Mouse (Mus musculus): ENCODE data around the gene Enthd1. TPM values are rescaled to one million over a fixed set of nuclear protein-coding genes. Genes with fewer than 3 reads are reported as not detected.
"Not testable (repeated sequence)": the region's sequence is repeated elsewhere in the genome, so short reads cannot be mapped to it uniquely, and the experiment has no call there.

The Enthd1 gene
- polyA plus RNA-seq, 1 experiment from 2014 or later, result not detected

DNA sequence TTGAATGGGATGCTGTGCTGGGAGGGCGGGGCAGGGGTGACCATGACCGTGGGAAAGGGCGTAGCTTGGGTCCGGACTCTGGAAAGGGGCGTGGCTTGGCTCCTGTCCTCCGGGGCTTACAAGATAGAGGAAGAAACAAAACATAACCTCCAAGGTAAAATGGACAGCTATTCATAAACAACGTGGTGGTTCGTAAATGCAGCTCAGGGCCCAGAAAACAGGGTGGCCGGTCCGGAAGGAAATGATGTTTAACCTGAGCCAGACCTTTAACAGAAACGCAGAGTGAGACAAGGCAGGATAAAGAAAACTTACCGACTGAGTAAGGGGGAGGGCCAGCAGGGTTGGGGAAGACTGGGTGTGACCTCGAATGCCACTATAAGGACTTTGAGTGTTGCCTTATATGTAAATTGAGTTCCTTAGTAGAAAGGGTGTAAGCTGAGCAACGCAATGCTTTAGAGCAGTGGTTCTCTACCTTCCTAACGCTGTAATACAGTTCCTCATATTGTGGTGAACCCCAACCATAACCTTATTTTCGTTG lies 34.3 kb upstream of the Enthd1 start:
- H3K27ac ChIP-seq (ENCODE audit: low read depth, low read length), result 0 out of 2 replicates have a peak overlapping the region, but pooled peaks have one; percentile 1
- no peaks in the 10 kb centered on the region for H3K27me3 ChIP-seq (replicated peaks; ENCODE audit: control insufficient read depth, insufficient read depth, low read length)
- H3K4me2 ChIP-seq, result peak overlapping the region; percentile 52
- H3K4me3 ChIP-seq (ENCODE audit: low read depth, low read length), result no peak overlapping the region; the same call in 1 of the 2 replicates
- DNase-seq (ENCODE audit: low spot score) (peak; percentile 40), ATAC-seq (replicated peaks; ENCODE audit: low FRiP score) (peak; percentile 77)
- WGBS, result 27% methylated on average over 16 of the region's 16 CpGs
- no peak overlapping the region; the same call in 1 of the 2 replicates for H3K9ac ChIP-seq (ENCODE audit: low read depth, low read length)
- H3K4me1 ChIP-seq (replicated peaks; ENCODE audit: control insufficient read depth, insufficient read depth, low read length), result peaks cover 5% of the 10 kb centered on the region
- no peaks in the 10 kb centered on the region for H3K36me3 ChIP-seq (ENCODE audit: control insufficient read depth, insufficient read depth, low read length)
- H3K9me3 ChIP-seq (ENCODE audit: control insufficient read depth, low read length), result no peaks in the 10 kb centered on the region

GRCm38 (mm10) chr15:80598750-80599149 lies 33.8 kb upstream of the Enthd1 start:
- ATAC-seq (replicated peaks; ENCODE audit: low FRiP score), result no peak
- H3K4me3 ChIP-seq (ENCODE audit: low read depth, low read length), result no peak overlapping the region; the same call in 1 of the 2 replicates
- 70% methylated on average over 12 of the region's 12 CpGs for WGBS

GRCm38 (mm10) chr15:80593877-80594276 lies 28.9 kb upstream of the Enthd1 start:
- no peaks in the 10 kb centered on the region for H3K36me3 ChIP-seq (ENCODE audit: control insufficient read depth, insufficient read depth, low read length)
- H3K9me3 ChIP-seq (ENCODE audit: control insufficient read depth, low read length), result no peaks in the 10 kb centered on the region
- H3K4me2 ChIP-seq, result no peak overlapping the region
- WGBS, result 63% methylated on average over 5 of the region's 5 CpGs
- H3K27me3 ChIP-seq (replicated peaks; ENCODE audit: control insufficient read depth, insufficient read depth, low read length), result peaks cover 3% of the 10 kb centered on the region; the same call in 1 of the 2 replicates
- no peak overlapping the region for H3K9ac ChIP-seq (ENCODE audit: low read depth, low read length)
- H3K27ac ChIP-seq (ENCODE audit: low read depth, low read length), result no peak overlapping the region
- no peak overlapping the region for H3K4me3 ChIP-seq (ENCODE audit: low read depth, low read length)
- ATAC-seq (replicated peaks; ENCODE audit: low FRiP score) (no peak), DNase-seq (ENCODE audit: low spot score) (no peak)
- H3K4me1 ChIP-seq (replicated peaks; ENCODE audit: control insufficient read depth, insufficient read depth, low read length), result no peaks in the 10 kb centered on the region; the same call in 1 of the 2 replicates

More at GRCm38 (mm10) chr15:80598750-80599149, 33.8 kb upstream of the Enthd1 start:
- Histone ChIP-seq H3K4me1 (replicated peaks; ENCODE audit: control insufficient read depth, insufficient read depth, low read length) (peaks cover 5% of the 10 kb centered on the region), H3K27me3 (replicated peaks; ENCODE audit: control insufficient read depth, insufficient read depth, low read length) (no peaks in the 10 kb centered on the region), H3K9ac (ENCODE audit: low read depth, low read length) (no peak overlapping the region), H3K27ac (ENCODE audit: low read depth, low read length) (no peak overlapping the region), H3K36me3 (ENCODE audit: control insufficient read depth, insufficient read depth, low read length) (no peaks in the 10 kb centered on the region), H3K4me2 (peak overlapping the region; percentile 52), H3K9me3 (ENCODE audit: control insufficient read depth, low read length) (no peaks in the 10 kb centered on the region)
- DNase-seq (ENCODE audit: low spot score), result no peak

- WGBS, result 85% methylated on average over 6 of the region's 6 CpGs
- Histone ChIP-seq H3K4me1 (replicated peaks; ENCODE audit: control insufficient read depth, insufficient read depth, low read length) (no peaks in the 10 kb centered on the region), H3K27ac (ENCODE audit: low read depth, low read length) (no peak overlapping the region), H3K36me3 (ENCODE audit: control insufficient read depth, insufficient read depth, low read length) (no peaks in the 10 kb centered on the region), H3K4me2 (no peak overlapping the region), H3K9ac (ENCODE audit: low read depth, low read length) (no peak overlapping the region), H3K9me3 (ENCODE audit: control insufficient read depth, low read length) (no peaks in the 10 kb centered on the region), H3K27me3 (replicated peaks; ENCODE audit: control insufficient read depth, insufficient read depth, low read length) (peaks cover 3% of the 10 kb centered on the region; the same call in 1 of the 2 replicates), H3K4me3 (ENCODE audit: low read depth, low read length) (no peak overlapping the region)
- DNase-seq (ENCODE audit: low spot score), result no peak
- ATAC-seq (replicated peaks; ENCODE audit: low FRiP score), result no peak
Measured at GRCm38 (mm10) chr15:80592737-80593136, 27.8 kb upstream of the Enthd1 start.

DNA sequence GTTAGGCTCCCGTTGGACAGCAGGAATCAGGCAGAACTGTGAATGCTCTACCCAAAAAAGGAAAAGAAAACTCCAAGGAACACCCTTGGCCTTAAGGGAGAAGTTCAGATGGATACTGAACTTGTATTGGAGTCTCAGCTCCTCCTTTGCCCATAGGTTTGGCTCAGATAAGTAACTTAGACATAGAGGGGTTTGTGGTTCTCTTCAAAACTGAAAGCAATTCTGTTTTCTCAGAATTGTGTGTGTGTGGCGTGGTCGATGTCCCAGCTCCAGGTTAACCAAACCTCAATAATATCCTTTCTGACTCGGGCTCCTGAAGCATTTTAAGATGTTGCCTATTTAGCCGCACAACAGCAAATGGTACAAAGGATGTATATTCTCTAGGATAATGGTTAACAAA lies 25.7 kb upstream of the Enthd1 start:
- Histone ChIP-seq H3K9ac (ENCODE audit: low read depth, low read length) (no peak overlapping the region), H3K27ac (ENCODE audit: low read depth, low read length) (no peak overlapping the region), H3K4me1 (replicated peaks; ENCODE audit: control insufficient read depth, insufficient read depth, low read length) (no peaks in the 10 kb centered on the region), H3K9me3 (ENCODE audit: control insufficient read depth, low read length) (no peaks in the 10 kb centered on the region), H3K27me3 (replicated peaks; ENCODE audit: control insufficient read depth, insufficient read depth, low read length) (peaks cover 7% of the 10 kb centered on the region), H3K4me3 (ENCODE audit: low read depth, low read length) (no peak overlapping the region), H3K36me3 (ENCODE audit: control insufficient read depth, insufficient read depth, low read length) (no peaks in the 10 kb centered on the region), H3K4me2 (no peak overlapping the region)
- DNase-seq (ENCODE audit: low spot score), result no peak
- ATAC-seq (replicated peaks; ENCODE audit: low FRiP score), result no peak
- WGBS, result 84% methylated on average over 5 of the region's 5 CpGs

- 52% methylated on average over 4 of the region's 4 CpGs for WGBS
Measured at GRCm38 (mm10) chr15:80586296-80586695, 21.3 kb upstream of the Enthd1 start.

DNA sequence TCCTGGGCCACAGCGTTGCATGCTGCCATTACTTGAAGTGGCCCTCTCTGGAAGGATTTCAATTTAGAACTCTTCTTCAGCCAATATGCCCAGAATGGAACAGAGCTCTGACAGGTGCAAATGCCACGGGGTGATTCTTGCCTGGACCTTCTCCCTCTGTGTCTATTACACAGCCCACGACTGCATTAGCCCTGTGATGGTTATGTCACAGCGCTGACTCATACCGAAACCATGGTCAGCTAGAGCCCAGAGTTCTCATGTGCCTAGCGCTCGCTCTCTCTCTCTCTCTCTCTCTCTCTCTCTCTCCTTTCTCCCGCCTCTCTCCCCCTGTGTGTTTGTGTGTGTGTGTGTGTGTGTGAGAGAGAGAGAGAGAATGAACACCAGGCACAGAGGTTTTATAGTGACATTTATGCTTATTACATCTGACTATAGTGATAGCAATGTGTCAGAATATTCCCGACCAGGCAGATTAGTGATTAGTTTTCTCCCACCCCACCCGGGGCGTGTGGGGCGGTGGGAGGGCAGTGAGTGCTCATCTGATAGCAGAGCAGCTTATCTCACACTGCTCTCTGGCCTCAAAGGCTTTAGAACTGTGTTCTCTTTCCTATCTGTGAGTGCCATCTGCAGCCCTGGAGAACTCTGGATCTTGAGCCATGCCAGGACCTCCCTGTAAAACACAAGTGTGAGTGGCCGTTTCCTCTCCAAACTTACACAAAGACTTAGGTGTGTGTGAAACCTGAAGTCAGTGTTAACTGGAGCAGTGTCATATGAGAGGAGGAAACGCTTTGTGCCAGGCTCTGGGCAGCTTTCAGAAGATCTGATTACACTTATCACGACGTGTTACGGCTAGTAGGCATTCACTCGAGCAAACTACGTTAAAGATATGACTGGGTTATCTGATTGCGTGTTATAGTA lies 17.9 kb upstream of the Enthd1 start:
- no peak overlapping the region for H3K27ac ChIP-seq (ENCODE audit: low read depth, low read length)
- no peak for ATAC-seq (replicated peaks; ENCODE audit: low FRiP score)
- H3K9ac ChIP-seq (ENCODE audit: low read depth, low read length), result no peak overlapping the region
- peaks cover 12% of the 10 kb centered on the region for H3K27me3 ChIP-seq (replicated peaks; ENCODE audit: control insufficient read depth, insufficient read depth, low read length)
- no peak overlapping the region for H3K4me3 ChIP-seq (ENCODE audit: low read depth, low read length)
- DNase-seq (ENCODE audit: low spot score), result no peak
- no peaks in the 10 kb centered on the region for H3K36me3 ChIP-seq (ENCODE audit: control insufficient read depth, insufficient read depth, low read length)
- WGBS, result 41% methylated on average over 20 of the region's 20 CpGs
- peak overlapping the region; percentile 1; the same call in 1 of the 2 replicates for H3K4me2 ChIP-seq
- H3K4me1 ChIP-seq (replicated peaks; ENCODE audit: control insufficient read depth, insufficient read depth, low read length), result peaks cover 5% of the 10 kb centered on the region
- no peaks in the 10 kb centered on the region for H3K9me3 ChIP-seq (ENCODE audit: control insufficient read depth, low read length)

More at GRCm38 (mm10) chr15:80586296-80586695, 21.3 kb upstream of the Enthd1 start:
- no peak overlapping the region for H3K9ac ChIP-seq (ENCODE audit: low read depth, low read length)
- H3K36me3 ChIP-seq (ENCODE audit: control insufficient read depth, insufficient read depth, low read length), result no peaks in the 10 kb centered on the region
- H3K9me3 ChIP-seq (ENCODE audit: control insufficient read depth, low read length), result no peaks in the 10 kb centered on the region
- H3K4me1 ChIP-seq (replicated peaks; ENCODE audit: control insufficient read depth, insufficient read depth, low read length), result peaks cover 5% of the 10 kb centered on the region
- H3K27ac ChIP-seq (ENCODE audit: low read depth, low read length), result no peak overlapping the region
- ATAC-seq (replicated peaks; ENCODE audit: low FRiP score) (no peak), DNase-seq (ENCODE audit: low spot score) (no peak)
- no peak overlapping the region for H3K4me3 ChIP-seq (ENCODE audit: low read depth, low read length)
- no peak overlapping the region for H3K4me2 ChIP-seq
- H3K27me3 ChIP-seq (replicated peaks; ENCODE audit: control insufficient read depth, insufficient read depth, low read length), result peaks cover 8% of the 10 kb centered on the region

- not testable (repeated sequence) for H3K9ac ChIP-seq (ENCODE audit: low read depth, low read length); DNase-seq (ENCODE audit: low spot score); H3K4me3 ChIP-seq (ENCODE audit: low read depth, low read length); H3K4me2 ChIP-seq; H3K9me3 ChIP-seq (ENCODE audit: control insufficient read depth, low read length); ATAC-seq (replicated peaks; ENCODE audit: low FRiP score); H3K4me1 ChIP-seq (replicated peaks; ENCODE audit: control insufficient read depth, insufficient read depth, low read length); H3K36me3 ChIP-seq (ENCODE audit: control insufficient read depth, insufficient read depth, low read length); H3K27ac ChIP-seq (ENCODE audit: low read depth, low read length)
- H3K27me3 ChIP-seq (replicated peaks; ENCODE audit: control insufficient read depth, insufficient read depth, low read length), result peaks cover 26% of the 10 kb centered on the region
- 83% methylated on average over 1 of the region's 1 CpGs for WGBS
Measured at GRCm38 (mm10) chr15:80580585-80580984, 15.6 kb upstream of the Enthd1 start.

Data from liver, embryonic 11.5 days (tissue).